Mouse (Mus musculus) CH12F3 (cell line): ENCODE data around the gene Rgs10.
"Not testable (repeated sequence)": the region's sequence is repeated elsewhere in the genome, so short reads cannot be mapped to it uniquely, and the experiment has no call there.

ENCODE experiments used
- in situ Hi-C: fragments of 300-500 bp; cut with MboI; formaldehyde crosslinking; loops from 2 replicates; pipeline ENCODE4 v1.14.3; 2020; ENCODE audit warnings: low sequenced_read_pairs

Rgs10 gene

DNA sequence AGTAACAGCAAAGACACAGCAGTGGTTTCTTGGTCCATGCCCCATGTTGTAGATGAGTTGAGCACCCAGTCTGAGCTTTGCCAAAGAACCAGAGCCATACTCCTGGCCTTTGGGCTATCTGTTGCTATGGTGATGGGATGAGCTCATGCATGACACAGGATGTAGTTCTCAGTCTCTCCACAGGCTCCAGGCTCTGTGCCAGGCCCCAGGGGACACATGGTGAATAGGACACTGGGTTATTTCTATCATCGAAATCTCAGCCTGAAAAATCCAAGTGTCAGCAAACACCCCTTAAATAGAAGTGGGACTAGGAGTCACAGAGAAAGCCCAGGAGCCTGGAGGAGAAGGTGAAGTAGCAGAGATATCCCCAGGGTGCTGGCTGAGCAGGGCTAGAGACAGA, 70.0 kb downstream of the Rgs10 start:
- in situ Hi-C loops: no loop called here

- in situ Hi-C loops: no loop called here
Observed at GRCm38 (mm10) chr7:128346991-128347390, 71.6 kb downstream of the Rgs10 start.

DNA sequence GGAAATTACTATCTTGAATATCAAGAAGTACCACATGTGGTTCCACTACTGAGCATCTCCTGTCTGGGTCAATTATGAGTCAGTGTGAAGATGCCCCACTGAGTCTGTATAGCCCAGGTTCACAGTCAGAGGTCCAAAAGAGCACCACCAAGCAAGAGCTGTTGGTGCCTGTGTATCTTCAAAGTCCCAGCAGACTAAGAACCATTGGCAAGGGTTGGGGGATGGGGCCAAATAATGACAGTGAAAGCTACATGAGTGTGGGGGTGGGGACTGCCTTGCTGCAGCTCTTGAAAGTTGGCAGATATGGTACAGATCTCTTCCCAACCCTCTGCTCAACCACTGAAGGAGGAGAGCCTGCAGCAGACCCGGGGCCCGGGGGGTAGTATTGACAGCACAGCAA, 72.0 kb downstream of the Rgs10 start:
- in situ Hi-C loops: no loop called here

- in situ Hi-C loops: no loop called here
Observed at GRCm38 (mm10) chr7:128345691-128346090, 72.9 kb downstream of the Rgs10 start.

GRCm38 (mm10) chr7:128344928-128345653, 73.5 kb downstream of the Rgs10 start:
- in situ Hi-C loops: no loop called here

DNA sequence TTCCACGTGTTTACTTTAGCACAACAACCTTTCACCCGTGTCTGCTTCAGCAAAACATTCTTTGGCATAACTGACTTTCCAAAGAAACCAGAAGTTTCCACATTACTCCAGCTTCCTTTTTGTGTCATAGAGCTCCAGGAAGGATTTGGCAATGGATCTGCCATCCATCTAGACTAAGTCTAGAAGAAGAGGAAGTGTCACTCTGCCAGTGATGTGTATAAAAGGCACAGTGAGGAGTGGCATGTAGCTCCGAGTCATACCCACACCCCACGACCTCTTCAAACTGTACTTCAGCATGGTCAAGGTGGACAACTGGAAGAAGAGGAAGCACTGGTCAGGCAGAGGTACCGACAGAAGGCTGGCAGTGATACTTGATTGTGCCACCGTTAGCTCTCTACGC, 74.1 kb downstream of the Rgs10 start:
- in situ Hi-C loops: no loop called here

GRCm38 (mm10) chr7:128342691-128343090, 75.9 kb downstream of the Rgs10 start:
- in situ Hi-C loops: not testable (repeated sequence)

- in situ Hi-C loops: not testable (repeated sequence)
Observed at GRCm38 (mm10) chr7:128340321-128340720, 78.2 kb downstream of the Rgs10 start.

DNA sequence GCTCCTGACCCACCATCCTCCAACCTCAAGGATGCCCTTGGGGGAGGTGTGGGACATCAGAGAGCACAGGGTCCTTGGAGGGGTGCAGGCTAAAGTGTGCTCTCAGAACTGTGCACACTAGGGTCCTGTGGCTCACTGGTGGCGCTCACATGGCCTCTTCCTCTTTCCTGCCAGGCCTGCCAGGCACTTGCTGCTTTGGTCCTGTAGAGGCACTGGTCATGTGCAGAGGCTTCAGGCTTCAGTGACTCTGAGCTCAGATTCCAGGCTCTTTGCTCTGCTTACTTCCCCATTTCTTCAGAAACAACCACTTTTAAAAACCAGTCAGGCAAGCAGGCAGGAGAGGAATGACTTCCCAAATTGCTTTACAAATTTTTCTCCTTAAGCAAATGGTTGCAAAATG, 85.7 kb downstream of the Rgs10 start:
- in situ Hi-C loops: no loop called here

DNA sequence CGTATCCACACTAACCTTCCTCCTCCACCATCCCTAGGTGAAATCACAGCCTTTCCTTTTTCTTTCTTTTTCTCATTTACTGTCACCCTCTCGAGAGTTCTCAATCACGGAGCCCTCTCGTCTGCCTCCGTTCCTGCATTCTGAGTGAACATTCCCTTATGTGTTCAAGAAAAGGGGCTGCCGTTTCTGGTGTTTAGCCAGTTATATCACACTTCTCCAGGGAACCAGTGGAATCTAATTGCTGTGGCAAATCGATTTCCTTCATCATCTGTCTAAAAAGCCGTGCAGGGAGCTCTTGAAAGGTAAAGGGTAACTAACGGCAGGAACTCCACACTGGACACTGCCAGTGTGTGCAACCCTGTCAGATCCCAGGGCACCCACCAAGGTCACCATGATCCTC, 87.6 kb downstream of the Rgs10 start:
- in situ Hi-C loops: no loop called here

GRCm38 (mm10) chr7:128324977-128325376, 93.6 kb downstream of the Rgs10 start:
- in situ Hi-C loops: no loop called here
